Mouse (Mus musculus) ovary, postnatal 36 days (tissue): Measurements from ENCODE around the gene Otud4.
"Not testable (repeated sequence)": the region's sequence is repeated elsewhere in the genome, so short reads cannot be mapped to it uniquely, and the experiment has no call there.

ENCODE experiments used
- DNase-seq: peaks from one replicate; pipeline ENCODE4 v3.0.0; 2022; ENCODE audit warnings: low spot score, mixed read lengths

Otud4 gene

DNA sequence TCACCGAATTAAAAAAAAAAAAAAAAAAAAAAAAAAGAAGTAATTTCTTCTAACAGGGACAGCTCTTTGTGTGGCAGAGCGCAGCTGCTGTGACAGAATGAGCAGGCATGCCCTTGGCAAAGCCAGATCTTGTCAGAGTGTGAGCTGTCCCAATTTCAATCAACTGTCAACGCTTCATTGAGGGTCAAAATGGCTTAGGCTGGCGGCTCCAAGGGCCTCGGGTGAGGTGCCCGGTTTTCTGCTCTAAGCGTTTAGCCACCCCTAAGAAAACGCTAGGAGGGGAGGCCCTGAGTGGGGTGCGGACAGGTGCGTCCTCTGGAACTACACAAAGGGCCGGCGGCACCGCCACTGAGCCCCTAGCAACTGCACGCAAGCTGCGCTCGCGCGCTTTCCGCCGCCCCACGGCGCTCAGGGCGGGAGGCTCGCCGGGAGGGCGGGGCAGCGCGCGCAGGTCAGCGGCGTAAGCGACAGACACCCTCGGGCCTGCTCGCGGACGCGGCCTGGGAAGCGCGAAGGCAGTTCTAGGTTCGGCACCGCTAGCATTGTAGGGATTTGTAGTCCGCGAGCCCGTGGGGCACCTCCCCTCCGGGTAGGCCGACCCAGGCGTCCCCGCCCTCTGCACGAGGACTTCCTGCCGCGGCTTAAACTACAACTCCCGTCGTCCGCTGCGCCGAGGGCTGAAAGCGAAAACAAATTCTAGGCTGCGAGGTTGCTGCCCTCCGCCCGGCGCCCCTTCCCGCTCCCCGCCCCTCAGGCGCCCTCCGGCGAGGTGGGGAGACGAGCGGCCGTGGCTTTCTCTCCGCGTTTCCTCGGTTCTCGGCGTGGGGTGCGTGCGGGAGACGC is 490 bp upstream of the Otud4 start:
- peak; percentile 97 for DNase-seq

DNA sequence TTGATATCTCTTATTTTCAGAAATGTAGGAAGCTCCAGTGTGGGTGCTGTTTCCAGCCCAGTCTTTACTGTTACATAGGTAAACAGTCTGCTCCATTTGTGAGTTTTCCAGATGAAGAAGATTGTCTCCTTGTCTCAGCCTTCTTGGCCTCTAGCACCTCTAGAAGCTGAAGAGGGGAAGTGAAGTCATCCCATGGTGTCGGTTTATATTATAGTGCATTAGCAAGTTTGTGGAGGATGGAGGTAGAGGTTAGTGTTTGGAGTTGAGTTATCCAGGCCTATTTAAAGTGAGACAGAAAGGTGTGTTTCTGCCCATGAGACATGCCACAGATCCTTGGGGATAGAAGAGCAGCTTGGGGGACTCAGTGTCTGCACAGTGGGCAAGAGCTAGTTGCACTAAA is 1.7 kb downstream of the Otud4 start:
- DNase-seq = no peak

DNA sequence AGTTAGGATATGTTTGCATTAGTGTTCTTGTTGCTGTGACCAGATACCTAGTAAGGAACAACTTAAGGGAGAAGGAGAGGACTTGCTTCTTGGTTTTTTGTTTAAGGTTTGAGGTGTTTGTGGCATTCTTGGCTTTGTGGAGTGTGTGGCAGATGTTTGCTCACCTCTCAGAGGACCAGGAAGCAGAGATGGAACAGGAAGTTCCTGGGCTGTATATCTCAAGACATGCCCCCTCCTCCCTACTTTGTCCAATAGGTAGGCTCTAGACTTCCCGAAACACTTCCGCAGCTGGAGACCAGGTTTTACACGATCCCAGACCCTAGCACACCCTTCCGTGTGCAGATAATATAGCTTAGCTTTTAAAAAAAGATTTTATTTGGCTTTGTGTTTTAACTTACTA is 10.2 kb downstream of the Otud4 start:
- no peak for DNase-seq

DNA sequence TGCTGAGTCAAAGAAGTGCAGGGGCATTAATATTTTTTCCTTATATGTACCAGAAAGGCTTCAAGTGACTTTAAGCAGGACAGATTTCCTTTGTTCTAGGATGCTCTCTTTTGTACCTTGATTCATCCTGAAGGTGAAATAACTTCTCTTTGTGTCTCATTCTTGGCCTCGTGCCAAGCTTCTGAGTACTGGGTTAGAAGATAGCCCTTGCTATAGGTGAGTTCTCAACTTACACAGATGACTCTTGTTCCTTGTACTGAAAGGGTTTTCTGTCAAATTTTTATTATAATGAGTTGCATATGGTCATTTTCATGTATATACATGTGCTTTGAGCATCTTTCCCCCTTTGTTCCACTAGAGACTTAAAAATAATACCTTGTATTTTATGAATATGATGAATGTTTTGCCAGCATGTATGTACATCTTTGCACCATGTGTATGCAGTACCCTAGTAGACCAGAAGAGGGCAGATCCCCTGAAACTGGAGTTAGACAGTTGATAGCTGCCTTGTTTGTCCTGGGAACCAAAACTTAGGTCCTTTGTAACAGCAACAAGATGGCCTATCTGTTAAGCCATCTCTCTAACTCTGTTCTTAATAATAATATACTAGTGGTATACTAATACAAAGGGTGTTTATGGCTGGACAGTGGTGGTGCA is 10.9 kb downstream of the Otud4 start:
- no peak for DNase-seq

DNA sequence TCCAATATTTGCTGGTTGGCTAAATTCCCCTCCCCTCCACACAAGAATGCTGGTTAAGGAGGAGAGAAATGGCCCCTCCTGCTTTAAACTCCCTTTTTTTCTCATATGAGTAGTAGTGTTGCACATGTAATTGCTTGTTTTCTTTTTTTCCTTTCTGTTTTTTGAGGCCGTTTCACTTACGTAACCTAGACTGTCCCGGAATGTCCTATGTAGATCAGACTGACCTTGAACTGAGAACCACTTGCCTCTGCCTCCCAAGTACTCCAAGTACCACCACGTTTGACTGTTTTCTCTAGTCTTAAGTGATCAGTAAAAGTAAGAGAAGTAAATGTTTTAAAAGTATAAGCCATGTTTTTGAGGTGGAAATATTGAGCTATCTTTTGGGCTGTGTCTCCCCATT is 14.3 kb downstream of the Otud4 start:
- no peak for DNase-seq

DNA sequence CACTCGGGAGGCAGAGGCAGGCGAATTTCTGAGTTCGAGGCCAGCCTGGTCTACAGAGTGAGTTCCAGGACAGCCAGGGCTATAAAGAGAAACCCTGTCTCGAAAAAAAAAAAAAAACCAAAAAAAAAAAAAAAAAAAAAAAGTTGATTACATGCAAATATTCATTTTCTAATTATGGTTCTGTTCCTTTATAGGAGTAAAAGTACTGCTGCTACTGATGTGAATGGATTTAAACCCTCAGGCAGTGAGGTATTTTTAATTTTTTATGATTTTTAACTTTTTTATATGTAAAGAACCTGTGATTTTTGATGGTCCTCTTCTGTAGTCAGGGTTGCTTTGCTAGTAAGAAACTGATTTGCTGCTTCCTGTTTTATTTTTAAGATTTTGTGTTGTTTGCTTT is 19.3 kb downstream of the Otud4 start:
- not testable (repeated sequence) for DNase-seq

DNA sequence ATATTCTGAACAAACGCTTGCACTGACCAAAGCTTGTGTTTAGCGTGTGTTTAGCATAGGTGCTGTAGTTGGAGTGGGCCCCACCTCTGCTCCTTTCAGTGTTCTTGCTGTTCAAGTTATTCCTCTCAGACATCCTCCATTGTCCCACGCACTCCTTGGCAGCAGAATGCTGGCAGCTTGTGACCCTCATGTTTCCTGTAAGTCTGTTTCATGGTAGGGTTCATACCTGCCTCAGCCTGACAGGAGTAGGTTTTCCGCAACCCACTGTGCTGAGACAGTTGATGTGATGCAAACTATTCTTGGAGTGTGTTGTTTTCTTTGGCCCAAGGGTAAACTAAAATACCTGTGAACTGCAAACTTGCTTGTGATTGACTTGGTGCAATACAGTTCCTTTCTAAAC is 37.0 kb downstream of the Otud4 start:
- no peak for DNase-seq

DNA sequence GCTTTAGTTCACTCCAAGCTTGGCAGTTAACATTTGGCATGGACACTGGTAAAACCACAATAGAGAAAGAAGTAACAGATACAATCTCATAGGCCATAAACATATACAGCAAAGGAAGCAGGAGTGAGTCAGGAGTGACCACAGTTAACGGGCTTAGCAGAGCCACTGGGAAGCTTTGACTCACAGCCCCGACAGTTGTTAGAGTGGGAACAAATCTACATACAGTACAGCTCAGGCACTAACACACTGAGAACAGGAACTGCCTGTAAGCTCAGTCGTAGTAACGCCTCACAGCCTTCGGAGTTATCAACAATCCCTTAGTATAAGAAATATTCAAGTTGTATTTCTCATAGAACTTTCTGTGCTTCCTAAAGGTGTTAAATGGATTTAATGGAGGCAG is 39.6 kb downstream of the Otud4 start:
- DNase-seq = no peak

DNA sequence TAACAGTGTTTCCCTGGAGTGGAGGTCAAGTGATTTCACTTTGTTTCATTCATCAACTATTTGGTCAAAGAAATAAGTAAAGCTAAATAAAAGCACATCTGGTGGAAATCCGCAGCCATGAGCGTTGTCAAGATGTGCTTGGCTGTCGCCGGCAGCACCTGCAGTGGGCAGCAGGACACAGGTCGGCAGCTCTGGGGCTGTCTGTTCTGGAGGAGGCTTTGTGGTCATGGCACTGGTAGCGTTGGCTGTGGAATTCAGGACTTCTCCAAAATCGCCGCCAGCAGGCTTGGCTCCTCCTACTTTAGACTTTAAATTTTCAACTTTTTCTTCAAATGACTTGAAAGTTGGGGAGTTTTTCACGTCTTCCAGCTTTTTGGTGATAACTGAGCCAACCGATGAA is 40.7 kb downstream of the Otud4 start:
- not testable (repeated sequence) for DNase-seq

DNA sequence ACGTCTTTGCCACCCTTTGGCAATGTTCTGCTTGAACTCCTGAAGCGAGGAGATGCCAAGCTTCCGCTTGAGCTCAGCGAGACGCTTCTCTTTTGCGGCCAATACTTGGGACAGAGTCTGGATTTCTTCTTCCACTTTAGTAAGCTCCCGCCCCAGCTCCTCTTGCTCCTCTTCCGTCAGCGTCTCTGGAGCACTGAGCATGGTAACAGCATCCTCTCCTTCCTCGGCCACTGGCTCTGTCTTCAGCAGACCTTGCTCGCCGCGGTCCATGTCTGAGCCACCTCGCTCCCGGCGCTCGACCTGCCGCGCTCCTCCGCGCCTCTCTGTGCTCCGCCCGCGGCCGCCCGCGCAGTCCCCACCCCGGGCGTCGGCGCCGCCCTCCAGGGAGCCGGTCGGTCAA is 41.1 kb downstream of the Otud4 start:
- peak; percentile 36 for DNase-seq

DNA sequence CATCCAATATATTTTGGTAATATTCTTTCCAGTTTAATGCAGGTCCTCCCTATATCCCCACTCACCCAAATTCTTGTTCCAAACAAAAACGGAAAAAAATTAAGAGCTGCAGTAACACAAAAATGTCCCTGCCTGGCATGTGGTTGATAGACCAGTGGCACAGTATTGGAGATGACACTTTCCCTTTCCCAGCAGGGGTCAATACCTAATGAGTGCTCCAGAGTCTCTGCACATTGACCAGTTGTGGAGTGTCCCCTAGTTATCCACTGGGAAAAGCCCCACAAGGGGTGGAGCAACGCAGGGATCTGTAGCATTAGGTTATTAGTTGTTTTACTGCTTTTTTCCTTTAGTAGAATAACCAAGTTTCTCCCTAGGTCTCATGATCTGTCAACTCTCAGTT is 41.5 kb downstream of the Otud4 start:
- no peak for DNase-seq

DNA sequence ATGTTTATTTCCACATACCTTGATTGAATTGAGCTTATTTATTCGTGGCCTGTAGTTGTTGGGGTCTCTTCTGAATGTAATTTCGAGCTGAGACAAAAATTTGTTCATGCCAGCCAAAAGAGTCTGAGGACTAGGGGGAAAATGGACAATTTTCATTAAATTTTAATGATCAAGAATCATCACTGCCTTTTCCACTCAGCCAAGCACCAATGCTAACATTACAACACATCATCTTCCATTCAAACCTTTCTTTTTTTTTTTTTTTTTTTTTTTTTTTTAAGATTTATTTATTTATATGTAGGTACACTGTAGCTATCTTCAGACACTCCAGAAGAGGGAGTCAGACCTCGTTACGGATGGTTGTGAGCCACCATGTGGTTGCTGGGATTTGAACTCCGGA is 46.5 kb downstream of the Otud4 start:
- not testable (repeated sequence) for DNase-seq

DNA sequence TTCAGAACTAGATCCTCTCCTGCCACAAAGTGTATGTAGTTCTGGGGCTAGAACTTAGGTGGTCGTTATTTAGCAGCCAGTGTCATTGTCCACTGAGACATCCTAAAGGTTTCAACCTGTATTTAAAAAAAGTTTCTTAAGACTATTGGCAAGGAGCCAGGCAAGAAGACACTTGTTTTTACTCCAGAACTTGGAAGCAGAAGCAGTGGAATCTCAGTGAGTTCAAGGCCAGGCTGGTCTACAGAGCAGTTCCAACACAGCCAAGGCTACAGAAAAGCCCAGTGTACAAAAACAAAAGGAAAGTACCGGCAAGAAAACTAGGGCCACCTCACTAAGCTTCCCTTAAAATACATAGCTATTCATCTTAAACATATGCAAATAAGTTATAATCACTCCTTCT is 53.1 kb downstream of the Otud4 start:
- peak; percentile 10 for DNase-seq

DNA sequence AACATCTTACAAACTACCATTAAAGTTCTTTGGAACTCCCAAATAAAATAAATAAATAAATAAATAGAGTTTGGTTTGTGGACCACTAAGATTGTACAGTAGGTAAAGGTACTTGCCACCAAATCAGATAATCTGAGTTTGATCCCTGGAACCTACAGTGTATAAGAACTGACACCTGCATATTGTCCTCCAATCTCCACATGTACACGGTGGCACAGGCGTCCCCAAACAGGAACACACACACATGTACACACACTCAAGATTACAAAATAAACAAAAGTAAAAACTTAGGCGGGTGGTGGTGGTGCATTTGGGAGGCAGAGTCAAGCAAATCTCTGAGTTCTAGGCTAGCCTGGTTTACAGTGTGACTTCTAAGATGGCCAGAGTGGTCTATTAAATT is 67.3 kb downstream of the Otud4 start:
- DNase-seq = no peak

DNA sequence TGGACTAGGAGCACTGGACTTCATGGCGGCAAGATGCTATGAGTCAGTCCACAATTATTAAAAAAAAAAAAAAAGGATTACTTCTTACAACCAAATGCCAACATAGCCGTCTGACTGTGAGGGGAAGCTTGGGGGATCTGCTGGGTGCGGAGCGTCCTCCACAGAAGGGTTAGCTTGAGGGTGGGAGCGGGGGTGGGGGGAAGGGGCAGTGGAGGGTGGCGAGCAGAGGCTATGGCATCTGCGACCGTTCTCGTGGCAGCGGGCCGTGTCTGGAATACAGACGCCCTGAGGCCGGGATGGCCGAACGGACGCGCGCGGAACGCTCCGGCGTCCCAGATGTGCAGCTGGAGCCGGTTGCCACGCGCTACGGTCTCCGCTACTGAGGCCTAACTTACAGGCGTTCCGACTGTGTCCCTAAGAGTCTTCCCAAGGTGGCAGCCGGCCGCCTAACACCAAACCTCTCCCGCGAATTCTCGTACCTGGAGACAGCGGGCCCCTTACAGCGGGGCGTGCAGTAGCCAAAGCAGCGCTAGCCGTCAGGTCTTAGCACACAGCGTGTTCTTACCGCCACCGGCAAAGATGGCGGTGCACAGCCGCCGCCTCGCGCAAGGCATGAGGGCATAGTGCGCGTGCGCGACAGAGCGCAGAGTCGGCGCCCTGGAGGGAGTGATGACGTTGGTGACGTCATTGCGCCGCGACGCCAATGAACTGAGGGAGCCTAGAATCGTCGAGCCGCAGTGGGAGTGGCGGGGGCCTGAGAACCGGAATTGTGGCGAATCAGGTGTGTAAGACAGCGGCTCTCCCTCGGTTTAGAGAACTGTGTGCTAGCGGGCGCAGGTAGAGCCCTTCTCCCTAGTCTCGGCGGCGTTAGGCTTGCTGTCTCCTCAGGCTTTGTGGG is 71.9 kb downstream of the Otud4 start, which contains the start of the genes Abce1 and Anapc10:
TSS of gene Abce1 (minus strand) at position 677 of the 898 bp plus-strand sequence.
TSS of gene Anapc10 (plus strand) at position 757 of the 898 bp plus-strand sequence.
- peak; percentile 98 for DNase-seq

DNA sequence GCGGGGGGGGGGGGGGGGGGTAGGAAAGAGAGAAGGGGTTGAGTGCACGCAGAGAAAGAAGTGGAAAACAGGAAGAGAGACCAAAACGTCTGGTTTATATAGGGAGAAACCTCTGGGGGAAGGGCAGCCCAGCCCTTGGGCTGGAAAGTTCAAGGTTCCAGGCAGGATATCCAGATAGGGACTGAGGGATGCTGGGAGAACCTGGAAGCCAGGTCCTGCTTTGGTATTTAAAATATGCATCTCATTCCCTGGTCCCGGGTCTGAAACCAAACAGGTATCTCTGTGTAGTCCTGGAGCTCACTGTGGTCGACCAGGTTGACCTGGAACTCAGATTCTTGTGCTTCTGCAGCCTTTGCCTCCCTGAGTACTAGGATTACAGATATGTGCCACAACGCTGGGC is 73.3 kb downstream of the Otud4 start:
- no peak for DNase-seq

DNA sequence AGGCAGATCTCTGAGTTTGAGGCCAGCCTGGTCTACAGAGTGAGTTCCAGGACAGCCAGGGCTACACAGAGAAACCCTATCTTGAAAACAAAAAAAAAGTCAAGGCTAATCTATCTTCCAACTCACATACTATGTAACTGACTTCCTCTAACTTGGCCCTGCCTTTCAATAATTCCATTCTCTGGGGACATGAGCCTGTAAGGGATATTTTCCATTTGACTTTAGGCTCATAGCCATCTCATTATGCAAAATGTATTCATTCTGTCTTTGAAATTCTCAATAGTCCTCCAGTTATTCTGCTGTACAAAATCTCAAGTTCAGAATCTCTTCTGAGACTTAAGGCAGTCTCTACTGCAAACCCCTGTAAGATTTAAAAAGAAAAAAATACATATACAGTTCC is 82.1 kb downstream of the Otud4 start:
- no peak for DNase-seq

DNA sequence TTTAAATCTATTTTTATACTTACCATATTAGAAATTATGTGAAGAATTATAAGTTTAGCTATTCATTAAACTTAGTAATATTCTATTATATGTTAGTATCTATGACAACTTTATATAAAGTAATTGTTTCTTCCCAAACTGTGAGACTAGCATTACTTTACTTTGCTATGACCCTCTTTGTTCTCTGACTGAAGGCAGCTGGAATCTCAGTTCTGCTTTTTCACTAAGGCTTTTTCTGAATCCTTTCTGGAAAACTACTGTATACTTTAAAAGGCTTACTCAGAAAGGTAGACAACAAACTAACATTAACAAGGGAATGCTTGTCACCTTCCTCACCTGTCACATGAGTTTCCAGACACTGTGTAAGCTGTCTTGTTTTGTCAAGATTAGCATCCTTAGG is 83.9 kb downstream of the Otud4 start:
- no peak for DNase-seq

DNA sequence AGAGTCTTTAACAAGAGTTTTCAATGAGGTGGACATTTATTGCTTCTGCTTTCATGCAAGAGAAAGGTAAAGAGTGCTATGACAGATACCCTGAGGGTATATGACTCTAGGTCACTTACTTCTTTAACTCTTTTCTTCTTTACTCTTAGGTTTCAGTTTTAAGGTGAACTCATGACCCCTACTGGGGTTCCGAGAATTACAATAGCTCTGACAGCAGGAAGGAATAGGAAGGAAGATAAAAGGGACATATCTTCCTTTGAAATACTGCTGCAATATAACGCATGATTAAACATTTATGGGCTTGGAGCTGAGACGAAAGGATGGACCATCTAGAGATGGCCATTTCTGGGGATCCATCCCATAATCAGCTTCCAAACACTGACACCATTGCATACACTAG is 85.2 kb downstream of the Otud4 start:
- DNase-seq = no peak
